Mouse (Mus musculus): ENCODE measurements around the gene Commd8.

DNA sequence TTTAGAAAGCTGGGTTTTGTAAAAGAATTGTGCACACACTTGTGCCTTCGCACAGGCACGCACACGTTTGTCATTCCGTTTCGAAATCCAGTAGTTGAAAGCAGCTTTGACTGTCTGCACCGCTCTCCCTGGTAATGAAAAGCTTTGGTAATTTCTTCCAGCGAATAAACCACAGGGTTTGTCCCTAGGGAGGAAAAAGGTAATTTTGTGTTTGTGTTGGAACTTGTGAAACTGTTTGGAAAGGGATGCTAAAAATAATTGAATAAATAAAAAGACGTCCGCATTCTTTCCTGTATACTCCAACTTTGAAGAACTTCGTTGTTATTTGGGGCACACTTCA, 35.7 kb upstream of the Commd8 start:
- TF ChIP-seq CTCF (IDR thresholded peaks at IDR 0.05) (no peak), EP300 (IDR thresholded peaks at IDR 0.05) (no peak)
